Mouse (Mus musculus) spleen, adult 2 months (tissue): ENCODE results near the gene Tom1l2.

Experiments
- CTCF ChIP-seq: fragments of 200-500 bp; IDR thresholded peaks from 2 replicates; pipeline ENCODE4 v1.5.1; 2011; ENCODE audit warnings: mild to moderate bottlenecking, inconsistent platforms; ENCODE audit not compliant: insufficient read depth, insufficient read length, insufficient replicate concordance; ENCODE audit errors: extremely low read depth
- POLR2A ChIP-seq: fragments of 200-500 bp; IDR thresholded peaks from 2 replicates; pipeline ENCODE4 v1.6.1; 2011; ENCODE audit warnings: low read depth, low read length, inconsistent platforms

DNA sequence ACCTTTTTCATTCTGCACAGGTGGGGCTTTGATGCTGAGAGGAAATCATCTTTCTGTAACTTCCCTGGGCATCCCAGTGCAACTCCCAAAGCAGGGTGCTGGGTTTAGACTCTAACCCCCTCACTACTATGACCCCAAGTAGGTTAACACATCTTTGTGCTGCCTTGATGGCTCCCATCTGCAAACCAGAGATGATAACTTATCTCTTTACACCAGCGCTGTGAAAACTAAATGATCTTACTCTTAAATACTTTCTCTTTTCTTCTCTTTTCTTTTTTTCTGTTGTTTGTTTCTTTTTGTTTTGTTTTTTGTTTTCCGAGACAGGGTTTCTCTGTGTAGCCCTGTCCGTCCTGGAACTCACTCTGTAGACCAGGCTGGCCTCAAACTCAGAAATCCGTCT is 6.8 kb downstream of the Tom1l2 start:
- TF ChIP-seq POLR2A: no peak
- TF ChIP-seq CTCF: no peak
